Mouse (Mus musculus) C2C12 (cell line): Measurements from ENCODE around the gene Msl2.

Experiments
- CTCF ChIP-seq: IDR thresholded peaks from one replicate; pipeline ENCODE4 v1.5.1; 2011; ENCODE audit not compliant: control insufficient read depth, insufficient read depth, insufficient read length
- MYOG ChIP-seq: IDR thresholded peaks from one replicate; pipeline ENCODE4 v1.6.1; 2011; ENCODE audit not compliant: control insufficient read depth, insufficient read length; ENCODE audit errors: extremely low read depth
- USF1 ChIP-seq: IDR thresholded peaks from one replicate; pipeline ENCODE4 v1.6.1; 2011; ENCODE audit warnings: low read depth, mild to moderate bottlenecking, control low read depth, moderate library complexity

- TF ChIP-seq CTCF (no peak), MYOG (no peak), USF1 (no peak)
Observed at GRCm38 (mm10) chr9:101096461-101096860, 22.6 kb downstream of the Msl2 start.
